Mouse (Mus musculus): ENCODE data around the gene Gm26602.
A peak's percentile ranks its signal among the peaks of the same experiment; 100 is the strongest.

The Gm26602 gene

DNA sequence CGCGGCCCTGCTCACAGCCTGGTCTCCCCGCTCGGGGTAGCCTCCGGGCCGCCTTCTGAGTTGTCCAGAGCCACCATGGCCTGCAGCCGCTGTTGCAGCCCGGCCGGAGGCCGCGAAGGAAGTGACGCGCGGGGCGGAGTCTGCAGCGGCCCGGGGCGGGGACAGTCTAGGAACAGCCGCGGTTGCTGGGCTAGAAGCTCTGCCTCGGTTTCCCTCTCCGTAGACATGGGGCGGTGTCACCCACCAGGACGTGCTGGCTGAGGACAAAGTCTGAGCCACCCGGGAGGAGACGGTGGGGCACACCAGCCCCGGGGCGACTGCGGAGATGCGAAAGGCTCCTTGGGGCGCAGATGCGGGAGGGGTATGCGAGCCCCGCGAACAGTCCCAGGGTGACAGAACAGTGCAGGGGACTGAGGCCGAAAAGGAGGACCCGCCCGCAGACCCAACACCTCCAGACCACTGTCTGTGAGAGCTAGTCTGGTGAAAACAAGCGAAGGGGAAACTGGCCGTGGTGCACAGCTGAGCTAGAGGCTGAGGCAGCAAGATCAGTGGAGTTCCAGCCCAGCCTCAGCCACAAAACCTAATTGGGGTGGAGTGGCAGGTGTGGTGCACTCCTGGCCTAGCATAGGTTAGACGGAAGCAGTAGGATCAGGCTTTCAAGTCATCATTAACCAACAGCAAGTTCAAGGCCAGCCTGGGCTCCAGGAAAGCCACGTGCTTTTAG lies 6.3 kb downstream of the Gm26602 start, which contains the start of gene Kiss1r:
Gene Kiss1r (plus strand): TSS at position 164 of the 724 bp plus-strand sequence.
- DNase-seq (ENCODE audit: low read depth, low spot score): peak; percentile 66

DNA sequence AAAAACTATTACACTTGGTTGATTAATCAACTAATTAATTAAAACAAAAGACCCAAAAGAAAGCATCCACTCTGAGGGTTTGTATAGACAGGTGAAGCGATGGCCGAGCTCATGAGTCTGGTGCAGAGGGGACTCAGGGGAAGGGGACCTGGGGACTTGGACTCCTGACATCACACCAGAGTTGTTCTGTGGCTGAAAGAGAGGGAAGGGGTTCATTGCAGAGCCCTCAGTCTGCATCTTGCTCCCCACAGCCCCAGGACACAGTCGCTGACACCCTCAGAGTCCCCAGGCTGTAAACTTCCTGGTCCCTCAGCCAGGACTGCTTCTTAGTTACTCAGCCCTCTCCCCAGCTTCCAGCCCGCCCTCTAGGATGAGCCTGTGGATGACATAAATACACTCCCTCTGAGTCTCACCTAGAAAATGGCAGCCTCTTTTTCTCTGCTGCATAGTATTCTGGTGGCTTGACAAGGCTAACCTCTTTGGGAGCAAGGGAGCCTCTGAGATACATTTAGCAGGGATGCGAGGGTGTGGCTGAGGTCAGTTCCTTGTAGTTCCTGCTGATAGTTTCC lies 7.0 kb downstream of the Gm26602 start:
- DNase-seq (ENCODE audit: low read depth, low spot score): no peak

DNA sequence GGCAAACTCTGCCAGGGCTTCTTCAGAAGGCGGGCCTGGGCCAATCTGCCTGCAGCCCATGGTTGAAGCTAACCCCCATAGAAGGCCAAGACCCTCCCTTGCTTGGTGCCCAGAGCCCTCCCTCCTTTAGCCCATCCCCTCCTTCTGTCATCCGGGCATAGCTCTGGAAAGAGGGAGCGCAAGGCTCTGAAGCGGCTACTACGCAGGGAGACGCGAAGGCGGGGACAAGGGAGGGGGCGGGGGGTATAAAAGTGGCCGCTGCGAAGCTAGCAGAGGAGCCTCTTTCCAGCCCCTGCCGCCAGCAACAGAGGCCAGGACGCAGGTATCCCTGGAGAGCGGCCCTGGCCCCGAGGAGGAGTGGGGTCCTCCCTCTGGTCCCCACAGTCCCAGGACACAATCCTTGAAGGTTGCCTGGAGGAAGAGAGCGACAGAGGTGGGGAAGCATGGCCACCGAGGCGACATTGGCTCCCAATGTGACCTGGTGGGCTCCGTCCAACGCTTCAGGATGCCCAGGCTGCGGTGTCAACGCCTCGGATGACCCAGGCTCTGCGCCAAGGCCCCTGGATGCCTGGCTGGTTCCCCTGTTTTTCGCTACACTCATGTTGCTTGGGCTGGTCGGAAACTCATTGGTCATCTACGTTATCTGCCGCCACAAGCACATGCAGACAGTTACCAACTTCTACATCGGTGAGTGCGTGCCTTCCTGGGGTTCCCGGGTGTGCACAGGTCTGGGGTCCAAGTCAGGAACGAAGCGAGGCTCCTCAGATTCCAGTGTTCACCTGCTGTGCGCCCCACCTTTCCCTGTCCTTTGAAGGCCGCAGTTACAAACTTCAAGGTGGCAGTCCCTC lies 7.8 kb downstream of the Gm26602 start:
- DNase-seq (ENCODE audit: low read depth, low spot score): no peak

DNA sequence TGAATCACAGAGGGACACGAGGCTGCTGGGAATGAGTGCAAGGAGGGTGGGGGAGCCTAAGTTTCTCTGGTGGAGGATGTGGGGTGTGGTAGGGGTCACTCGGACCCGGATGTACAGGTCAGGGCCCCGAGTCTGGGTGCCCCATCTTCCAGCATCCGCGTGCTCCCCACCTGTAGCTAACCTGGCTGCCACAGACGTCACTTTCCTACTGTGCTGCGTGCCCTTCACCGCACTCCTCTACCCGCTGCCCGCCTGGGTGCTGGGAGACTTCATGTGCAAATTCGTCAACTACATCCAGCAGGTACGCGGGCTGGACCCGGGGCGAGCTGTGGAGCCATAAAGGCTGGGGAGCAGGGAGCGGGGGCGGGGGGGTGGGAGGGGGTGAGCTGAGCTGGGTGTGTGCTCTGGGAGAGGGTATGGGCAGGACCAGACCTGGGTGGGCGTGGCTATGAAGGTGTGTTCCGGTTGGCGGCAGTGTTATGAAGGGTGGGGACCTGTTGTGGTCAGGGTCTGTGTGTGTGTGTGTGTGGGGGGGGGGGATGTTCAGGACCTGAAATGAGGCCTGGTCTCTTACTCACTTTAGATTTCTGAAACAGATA lies 8.7 kb downstream of the Gm26602 start:
- peak; percentile 54 for DNase-seq (ENCODE audit: low read depth, low spot score)

DNA sequence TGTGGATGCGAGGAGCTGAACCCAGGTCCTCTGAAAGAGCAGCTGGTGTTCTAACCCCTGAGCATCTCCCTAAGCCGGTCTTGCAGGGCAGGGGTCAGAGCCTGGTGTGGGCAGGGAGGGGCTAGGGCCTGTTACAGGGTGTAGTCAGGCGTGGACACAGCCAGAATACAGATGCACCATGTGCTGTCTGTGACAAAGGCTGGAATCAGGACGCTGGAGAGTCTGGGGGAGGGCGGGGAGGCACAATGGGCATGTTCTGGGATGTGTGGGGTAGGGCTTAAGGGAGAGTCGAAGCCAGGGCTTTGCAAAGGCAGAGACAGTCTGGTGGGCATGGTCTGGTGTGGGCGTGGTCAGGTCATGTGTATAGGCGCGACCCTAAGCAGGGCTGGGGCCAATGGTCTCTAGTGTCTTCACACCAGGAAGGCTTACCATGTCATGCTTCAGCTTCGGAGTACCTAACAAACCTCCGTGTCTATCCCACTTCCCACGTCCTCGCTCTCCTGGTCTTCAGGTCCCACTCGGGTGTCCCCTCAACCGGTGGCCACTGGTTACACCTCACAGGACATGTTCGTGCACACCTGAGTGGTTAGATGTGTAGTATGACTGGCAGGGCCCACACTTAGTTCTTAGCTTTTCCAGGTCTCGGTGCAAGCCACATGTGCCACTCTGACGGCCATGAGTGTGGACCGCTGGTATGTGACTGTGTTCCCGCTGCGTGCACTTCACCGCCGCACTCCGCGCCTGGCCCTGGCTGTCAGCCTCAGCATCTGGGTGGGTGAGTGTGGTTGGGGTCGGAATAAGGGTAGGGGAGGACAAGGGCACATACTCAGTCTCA lies 9.6 kb downstream of the Gm26602 start:
- peak; percentile 18 for DNase-seq (ENCODE audit: low read depth, low spot score)

DNA sequence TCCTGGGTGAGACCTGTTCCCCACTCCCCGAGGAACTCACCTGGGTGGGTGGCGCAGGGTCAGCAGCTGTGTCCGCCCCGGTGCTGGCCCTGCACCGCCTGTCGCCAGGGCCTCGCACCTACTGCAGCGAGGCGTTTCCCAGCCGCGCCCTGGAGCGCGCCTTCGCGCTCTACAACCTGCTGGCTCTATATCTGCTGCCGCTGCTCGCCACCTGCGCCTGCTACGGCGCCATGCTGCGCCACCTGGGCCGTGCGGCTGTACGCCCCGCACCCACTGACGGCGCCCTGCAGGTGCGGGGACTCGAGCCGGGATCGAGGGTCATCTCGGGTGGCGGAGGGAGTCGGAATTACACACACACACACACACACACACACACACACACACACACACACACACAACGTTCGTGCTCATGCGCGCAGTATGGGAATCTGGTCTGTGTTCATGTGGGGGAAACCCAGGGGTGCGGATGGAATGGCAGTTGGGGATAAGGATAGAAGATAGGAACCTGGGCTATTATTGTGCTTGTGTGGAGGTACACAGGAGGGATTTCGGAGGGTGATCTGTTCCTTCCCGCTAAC lies 10.4 kb downstream of the Gm26602 start, which contains the start of gene R3hdm4:
Gene R3hdm4 (minus strand): TSS at position 251 of the 578 bp plus-strand sequence.
- peak; percentile 39 for DNase-seq (ENCODE audit: low read depth, low spot score)

DNA sequence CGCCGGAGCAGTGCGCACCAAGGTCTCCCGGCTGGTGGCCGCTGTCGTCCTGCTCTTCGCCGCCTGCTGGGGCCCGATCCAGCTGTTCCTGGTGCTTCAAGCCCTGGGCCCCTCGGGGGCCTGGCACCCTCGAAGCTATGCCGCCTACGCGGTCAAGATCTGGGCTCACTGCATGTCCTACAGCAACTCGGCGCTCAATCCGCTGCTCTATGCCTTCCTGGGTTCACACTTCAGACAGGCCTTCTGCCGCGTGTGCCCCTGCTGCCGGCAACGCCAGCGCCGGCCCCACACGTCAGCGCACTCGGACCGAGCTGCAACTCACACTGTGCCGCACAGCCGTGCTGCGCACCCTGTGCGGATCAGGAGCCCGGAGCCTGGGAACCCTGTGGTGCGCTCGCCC lies 10.9 kb downstream of the Gm26602 start:
- DNase-seq (ENCODE audit: low read depth, low spot score): peak; percentile 48

DNA sequence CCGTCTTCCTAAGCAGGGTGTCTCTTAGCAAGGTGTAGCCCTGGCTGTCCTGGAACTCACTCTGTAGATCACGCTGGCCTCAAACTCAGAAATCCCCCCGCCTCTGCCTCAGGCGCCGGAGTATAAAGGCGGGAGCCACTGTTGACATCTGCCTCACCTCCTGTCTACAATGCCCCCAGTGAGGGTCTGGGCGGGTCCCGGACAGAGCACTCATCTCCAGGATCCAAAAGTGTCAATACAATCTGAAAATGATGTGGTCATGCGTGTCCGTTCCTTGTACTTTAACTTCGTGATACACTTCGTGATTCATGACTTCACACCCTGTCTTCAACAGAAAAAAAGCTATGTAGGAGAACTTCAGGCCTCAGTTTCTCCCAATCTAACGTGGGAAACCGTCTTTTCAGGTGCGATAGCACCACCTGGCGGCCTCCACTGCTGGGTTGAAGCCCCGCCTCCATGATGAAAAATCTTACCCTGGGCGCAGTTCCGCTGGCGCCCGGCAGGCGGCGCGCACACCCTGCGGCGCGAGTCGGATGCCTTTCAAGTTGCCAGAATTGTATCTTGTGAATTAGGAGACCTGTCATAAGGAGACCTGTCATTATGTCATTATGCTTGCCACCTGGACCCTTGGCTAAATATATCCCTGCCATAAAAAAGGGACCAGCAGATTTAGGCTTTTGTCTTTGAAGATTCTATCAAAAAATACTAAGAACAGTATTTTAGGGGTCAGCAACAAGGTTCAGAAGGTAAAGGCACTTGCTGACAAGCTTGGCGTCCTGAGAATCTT lies 14.5 kb downstream of the Gm26602 start:
- DNase-seq (ENCODE audit: low read depth, low spot score): peak; percentile 83

DNA sequence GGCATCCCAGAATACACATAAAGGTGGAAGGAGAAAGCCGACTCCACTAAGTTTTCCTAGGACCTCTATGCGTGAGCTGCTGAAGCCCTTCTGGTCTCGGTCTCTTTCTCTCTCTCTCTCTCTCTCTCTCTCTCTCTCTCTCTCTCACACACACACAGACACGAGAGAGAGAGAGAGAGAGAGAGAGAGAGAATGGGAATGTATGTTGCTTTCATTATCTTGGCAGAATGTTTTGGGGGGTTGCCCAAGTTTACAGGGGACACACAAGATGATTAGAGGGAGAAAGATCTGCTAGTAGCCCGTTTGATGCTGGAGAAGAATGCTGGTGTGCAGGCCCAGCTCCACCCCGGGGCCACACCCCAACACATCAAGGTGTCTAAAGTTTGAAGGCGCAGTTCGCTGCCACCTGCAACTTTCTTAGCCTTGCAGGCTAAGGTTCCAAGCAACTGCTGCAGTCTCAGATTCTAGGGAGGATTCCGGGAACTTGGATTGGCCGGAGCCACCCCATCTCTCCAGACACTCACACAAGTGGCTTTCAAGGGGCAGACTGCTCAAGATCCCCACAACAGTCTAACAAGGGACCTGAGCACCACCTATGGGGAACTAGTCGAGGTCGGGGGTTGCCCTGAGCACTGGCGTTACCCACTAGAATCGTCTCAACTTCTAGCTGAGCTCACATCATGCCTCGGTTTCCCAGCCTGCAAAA lies 15.3 kb downstream of the Gm26602 start:
- DNase-seq (ENCODE audit: low read depth, low spot score): no peak

DNA sequence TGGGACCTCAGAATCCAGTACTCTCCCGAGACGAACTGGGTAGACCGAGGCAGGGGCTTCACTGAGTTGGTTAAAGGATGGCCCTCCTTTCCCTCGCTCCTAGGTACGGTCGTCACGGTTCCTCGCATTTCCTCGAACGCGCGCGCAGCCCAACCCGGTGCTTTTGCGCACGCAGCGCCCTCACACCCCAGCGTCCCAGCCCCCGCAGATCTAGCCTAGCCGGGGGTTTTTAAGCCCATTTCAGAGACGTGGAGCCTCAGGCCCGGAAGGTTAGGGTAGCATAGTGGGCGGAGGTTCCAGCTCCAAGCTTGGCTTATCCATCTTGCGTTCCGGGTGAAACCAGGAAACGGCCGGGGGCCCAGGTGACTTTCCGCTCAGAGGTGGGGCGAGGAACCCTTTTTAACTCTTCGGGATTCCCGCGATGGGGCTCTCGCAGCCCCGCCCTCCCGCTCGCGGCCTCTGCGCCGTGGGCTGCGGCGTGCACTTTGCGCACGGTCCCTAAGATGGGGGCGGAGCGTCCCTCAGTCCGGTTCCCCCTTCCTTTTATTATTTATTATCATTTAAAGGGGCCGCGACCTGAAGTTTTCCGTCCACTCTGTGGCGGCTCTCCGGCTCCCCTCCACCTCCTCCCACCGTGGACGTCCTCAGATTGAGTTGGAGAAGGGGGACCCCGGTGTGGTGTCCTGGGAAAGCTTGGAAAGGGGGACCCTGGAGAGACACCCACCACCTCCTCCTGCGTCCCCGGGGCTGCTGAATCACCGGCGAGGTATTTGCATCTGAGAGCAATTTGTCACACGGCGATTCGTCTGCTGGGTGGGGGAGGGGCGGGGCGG lies 16.1 kb downstream of the Gm26602 start, which contains the start of gene Arid3a:
Gene Arid3a (plus strand): TSS at position 553 of the 833 bp plus-strand sequence.
- peak; percentile 96 for DNase-seq (ENCODE audit: low read depth, low spot score)

DNA sequence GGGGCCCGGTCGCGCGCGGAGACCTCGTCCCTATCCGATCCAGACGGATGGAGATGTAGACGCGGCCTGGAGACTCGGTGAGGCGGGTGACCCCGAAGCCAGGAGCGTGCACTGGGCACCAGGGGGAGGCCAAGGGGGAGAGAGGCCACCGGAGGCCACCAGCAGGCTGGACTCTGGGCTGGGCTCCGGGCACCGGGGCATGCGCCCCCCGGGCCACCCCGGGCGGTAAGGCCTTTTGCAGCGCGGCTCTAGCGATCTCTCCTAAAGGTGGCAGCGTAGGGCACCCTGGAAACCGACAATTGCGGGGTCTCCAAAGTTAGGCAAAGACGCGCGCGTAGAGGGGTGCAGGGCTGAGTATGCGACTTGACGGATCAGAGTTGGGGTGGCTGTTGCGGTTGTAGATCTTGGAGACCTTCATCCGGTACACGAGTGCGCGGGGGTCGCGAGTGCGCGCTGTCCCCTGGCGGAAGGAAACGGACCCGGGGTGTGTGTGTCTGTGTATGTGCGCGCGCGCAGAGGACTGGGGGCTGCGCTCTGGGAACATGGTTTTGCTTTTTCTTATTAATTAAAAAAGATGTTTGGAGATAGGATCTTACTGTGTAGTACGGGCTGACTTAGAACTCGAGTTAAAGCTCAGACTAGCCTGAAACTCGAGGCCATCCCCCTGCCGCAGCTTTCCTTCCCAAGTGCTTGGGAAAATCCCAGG lies 16.8 kb downstream of the Gm26602 start:
- peak; percentile 55 for DNase-seq (ENCODE audit: low read depth, low spot score)

DNA sequence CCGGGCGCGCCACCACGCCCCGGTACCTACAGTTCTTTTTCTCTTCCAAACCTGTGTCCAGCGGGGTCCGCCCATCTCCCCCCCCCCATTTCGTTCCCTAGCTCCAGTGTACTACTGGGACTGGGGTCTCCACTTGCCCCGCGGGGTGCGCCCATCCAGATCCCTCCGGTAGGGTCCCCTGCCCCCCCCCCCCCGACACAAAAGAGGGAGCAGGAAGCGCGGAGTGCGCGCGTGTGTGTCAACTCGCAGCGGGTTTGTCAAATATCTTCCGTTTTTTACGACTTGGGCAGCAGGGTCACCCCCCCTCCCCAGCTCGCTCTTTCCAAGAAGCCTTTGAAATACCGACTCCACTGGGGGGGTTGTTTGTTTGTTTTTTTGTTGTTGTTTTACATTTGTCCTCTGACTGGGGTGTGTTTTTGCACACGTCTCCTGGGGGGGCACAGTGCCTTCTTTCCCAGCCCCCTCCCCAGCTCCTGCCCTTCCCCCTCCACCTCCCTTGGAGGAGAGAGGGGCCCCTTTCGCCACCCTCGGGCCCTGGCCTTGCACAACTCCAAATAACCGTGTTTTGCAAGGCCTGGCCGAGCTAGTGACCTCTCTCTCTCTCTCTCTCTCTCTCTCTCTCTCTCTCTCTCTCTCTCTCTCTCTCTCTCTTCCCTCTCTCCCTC lies 17.5 kb downstream of the Gm26602 start:
- no peak for DNase-seq (ENCODE audit: low read depth, low spot score)

DNA sequence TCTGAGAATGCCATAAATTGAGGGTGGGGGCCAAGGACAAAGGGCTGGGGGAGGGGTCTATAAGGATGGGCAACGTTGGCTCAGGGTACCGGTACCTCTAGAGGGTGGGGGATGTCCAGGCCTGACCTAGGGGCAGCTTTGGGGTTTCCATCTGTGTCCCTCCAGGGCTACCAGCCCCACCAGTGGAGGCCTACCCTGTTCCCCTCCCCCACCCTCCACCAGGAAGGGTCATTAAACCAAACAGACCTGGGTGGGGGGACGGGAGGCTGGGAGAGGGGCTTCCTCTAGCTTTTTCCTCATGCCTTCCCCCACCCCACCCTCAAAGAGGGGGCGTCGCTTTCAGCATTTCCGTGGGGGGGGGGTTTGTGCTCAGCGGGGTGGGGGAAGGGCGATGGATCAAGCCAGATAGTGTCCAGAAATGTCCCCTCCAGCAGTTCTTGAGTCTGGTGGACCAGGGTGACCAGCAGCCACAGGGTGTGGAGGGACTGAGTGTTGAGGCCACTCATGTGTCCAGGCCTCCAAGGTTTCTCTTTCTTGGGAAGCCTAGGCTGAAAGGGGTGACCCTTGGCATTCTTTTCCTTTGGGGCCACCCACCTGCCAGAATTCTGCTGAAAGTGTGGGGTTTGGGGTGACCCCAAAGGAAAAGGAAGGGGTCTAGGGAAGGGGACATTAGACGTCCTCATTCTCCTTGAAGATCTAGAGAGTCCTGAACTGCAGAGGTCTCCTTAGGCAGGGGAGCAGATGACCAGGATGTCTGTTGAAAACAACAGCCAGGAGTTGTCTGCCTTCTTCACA lies 18.4 kb downstream of the Gm26602 start:
- DNase-seq (ENCODE audit: low read depth, low spot score): no peak

DNA sequence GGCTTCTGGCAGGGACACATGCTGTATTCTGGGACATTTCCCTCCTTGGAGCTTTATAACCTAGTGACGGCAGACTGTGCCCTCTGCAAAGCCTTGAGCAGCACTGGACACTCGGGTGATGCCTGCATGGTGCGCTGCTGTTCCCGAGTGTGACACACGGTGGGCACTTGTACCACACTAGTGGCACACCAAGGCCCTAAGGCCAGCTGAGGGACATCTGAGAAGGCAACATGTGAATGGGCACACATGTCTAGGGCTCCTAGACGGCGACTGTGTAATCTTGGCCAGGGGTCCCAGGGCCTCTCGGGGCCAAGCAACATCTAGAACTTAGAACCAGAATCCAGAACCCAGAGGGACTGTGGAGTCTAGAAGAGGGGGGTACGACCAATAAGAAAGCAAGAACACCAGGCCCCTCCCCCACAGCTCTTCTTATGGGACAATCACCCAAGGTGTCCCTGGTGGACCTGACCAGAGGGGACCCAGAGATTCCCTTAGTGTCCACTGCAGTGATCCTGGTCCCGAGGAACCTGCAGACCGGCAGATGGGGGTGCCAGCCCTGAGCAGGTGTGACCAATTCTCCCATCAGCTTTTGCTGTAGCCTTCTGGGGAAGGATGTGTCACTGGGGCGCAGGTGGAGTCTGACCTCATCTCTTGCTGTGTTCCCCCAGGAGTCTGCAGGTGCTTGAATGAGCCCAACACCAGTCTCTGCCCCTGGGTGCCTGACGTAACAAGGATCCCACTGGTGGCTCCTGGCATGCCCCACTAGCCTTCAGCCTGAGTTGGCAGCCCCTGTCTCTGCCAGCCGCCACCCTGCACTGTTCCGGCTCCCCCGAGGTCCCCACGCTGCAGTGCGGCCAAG lies 19.5 kb downstream of the Gm26602 start:
- DNase-seq (ENCODE audit: low read depth, low spot score): no peak

DNA sequence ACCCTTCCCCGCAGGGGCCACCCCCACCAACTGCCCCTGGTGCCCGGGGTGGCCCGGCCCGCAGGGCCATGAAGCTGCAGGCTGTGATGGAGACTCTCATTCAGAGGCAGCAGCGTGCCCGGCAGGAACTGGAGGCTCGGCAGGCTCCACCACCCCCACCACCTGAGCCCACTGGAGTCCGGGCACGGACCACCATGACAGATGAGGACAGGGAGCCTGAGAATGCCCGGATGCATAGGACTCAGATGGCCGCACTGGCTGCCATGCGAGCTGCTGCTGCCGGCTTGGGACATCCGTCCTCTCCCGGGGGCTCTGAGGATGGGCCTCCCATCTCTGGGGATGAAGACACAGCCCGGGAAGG lies 20.1 kb downstream of the Gm26602 start:
- no peak for DNase-seq (ENCODE audit: low read depth, low spot score)
